Mouse (Mus musculus): Measurements from ENCODE around the gene Zbtb11.
A peak's percentile ranks its signal among the peaks of the same experiment; 100 is the strongest.
"Not testable (repeated sequence)": the region's sequence is repeated elsewhere in the genome, so short reads cannot be mapped to it uniquely, and the experiment has no call there.

The Zbtb11 gene

GRCm38 (mm10) chr16:55971735-55972615 lies 1.7 kb upstream of the Zbtb11 start:
- DNase-seq, result no peak

GRCm38 (mm10) chr16:55972626-55973201 lies 969 bp upstream of the Zbtb11 start:
- no peak for DNase-seq

DNA sequence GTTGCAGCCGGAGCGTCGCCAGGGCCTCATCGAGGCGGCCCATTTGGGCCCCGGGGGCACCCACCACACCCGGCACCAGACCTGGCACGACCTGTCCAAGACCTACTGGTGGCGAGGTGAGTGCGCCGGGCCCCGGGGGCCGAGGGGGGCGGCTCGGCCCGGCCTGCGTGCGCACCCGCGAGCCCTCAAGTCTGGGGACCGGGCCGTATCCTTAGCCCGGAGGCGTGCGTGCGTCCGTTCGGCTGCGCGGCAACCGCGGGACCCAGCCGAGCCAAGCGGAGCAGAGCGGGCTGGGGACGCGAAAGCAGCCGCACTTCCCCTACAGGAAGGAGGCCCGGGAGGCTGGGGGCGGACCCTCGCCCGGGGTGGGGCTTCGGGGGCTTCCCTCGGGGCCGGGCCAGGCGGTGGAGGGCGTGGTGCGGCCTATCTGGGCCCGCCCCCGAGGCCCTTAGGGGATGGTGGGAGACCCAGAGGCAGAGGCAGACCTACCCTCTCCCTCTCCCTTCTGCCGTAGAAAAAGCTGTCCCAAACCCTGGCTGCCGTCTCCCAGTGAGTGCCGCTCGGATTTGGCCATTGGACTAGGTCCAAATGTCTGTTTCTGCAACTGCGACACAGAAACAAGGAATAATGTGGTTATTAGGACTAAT lies 696 bp downstream of the Zbtb11 start:
- peak; percentile 88 to 89 for DNase-seq

GRCm38 (mm10) chr16:55974903-55975285 lies 1.2 kb downstream of the Zbtb11 start:
- no peak for DNase-seq

GRCm38 (mm10) chr16:55986001-55986400 lies 12.3 kb downstream of the Zbtb11 start:
- no peak for DNase-seq

- DNase-seq, result no peak
These were observed 16.6 kb downstream of the Zbtb11 start for GRCm38 (mm10) chr16:55990311-55990710.

DNA sequence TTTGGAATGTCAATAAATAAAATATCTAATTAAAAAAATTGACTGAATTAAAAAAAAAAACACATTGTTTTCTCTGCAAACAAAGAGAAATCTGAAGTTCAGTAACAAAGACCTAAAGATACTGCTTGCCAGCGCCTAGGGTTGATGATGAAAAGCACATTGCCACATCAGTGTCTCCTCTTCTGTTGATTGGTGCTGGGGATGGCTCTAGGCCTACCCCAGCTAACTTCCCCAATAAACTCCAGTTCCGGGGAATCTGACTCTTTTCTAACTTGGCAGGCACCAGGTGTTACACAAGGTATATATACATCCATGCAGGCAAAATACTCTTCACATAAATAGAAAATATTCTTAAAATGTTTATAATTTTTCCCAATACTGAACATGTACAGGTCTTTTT lies 20.6 kb downstream of the Zbtb11 start:
- DNase-seq, result no peak

GRCm38 (mm10) chr16:56006798-56007197 lies 33.1 kb downstream of the Zbtb11 start:
- no peak for DNase-seq

GRCm38 (mm10) chr16:56008862-56009261 lies 35.2 kb downstream of the Zbtb11 start:
- no peak for DNase-seq

DNA sequence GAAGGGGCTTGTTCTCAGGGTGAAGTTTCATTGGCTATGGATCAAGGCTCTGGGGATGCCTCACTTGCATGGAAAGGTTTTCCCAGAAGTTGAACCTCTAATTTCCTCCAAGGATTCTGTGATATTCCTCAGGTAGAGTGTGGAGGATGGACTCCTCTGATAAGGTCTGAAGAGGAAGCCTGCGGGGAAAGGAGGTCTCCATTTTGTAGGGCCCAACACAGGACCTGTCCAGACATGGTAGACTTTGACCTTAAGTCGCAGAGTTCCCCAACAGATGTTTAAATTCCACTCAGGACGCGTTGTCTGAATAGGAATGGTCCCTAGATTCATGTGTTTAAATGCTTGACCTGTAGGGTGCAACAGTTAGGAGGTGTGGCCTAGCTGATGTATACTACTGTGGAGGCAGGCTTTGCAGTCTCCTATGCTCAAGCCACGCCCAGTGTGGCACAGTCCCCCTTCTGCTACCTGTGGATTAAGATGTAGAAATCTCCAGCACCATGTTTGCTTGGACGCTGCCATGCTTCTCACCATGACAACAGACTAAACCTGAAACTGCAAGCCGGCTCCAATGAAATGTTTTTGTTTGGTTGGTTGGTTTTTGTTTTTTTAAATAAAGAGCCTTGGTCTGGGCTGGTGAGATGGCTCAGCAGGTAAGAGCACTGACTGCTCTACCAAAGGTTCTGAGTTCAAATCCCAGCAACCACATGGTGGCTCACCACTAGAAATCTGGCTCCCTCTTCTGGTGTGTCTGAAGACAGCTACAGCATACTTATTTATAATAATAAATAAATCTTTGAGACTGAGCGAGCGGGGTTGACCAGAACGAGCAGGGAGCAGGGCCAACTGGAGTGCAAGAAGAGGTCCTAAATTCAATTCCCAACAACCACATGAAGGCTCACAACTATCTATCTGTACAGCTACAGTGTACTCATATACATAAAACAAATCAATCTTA lies 39.4 kb downstream of the Zbtb11 start:
- no peak for DNase-seq

- no peak for DNase-seq
These were observed 40.4 kb downstream of the Zbtb11 start for GRCm38 (mm10) chr16:56014076-56014475.

- no peak for DNase-seq
These were observed 46.0 kb downstream of the Zbtb11 start for GRCm38 (mm10) chr16:56019660-56020059.

DNA sequence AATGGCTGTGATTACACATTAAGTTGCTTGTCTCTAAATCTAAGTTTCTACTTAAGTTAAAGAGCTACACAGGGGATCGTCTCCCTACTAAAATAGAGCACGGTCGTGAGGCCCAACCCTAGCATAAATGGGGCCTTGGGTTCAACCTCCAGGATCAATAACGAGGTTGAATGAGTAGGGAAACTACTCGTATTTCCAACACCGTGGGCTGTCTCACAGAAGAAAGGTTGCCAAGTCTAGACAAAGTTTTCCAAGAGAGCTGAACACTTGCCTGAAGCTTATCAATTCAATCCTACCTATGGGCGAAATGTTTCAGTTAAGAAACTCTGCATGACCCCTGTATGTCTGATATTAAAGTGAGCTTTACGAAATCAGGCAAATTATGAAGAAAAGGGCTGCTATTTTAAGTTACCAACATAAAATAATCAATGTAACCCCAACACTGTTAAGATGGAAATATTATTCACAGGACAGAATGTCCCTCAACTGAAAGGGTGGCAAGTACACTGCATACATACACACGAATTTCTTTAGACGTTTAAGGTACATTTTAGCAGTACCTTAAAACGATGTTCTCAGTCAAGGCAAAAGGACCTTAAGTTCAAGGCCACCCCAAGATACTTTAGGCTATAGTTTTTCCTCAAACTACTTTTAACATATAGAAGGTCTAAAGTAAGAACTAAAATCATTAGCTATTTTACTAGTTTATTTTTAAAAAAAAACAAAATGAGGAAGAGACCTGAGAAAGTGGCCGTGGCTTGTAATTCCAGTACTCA lies 54.4 kb downstream of the Zbtb11 start:
- DNase-seq, result no peak

DNA sequence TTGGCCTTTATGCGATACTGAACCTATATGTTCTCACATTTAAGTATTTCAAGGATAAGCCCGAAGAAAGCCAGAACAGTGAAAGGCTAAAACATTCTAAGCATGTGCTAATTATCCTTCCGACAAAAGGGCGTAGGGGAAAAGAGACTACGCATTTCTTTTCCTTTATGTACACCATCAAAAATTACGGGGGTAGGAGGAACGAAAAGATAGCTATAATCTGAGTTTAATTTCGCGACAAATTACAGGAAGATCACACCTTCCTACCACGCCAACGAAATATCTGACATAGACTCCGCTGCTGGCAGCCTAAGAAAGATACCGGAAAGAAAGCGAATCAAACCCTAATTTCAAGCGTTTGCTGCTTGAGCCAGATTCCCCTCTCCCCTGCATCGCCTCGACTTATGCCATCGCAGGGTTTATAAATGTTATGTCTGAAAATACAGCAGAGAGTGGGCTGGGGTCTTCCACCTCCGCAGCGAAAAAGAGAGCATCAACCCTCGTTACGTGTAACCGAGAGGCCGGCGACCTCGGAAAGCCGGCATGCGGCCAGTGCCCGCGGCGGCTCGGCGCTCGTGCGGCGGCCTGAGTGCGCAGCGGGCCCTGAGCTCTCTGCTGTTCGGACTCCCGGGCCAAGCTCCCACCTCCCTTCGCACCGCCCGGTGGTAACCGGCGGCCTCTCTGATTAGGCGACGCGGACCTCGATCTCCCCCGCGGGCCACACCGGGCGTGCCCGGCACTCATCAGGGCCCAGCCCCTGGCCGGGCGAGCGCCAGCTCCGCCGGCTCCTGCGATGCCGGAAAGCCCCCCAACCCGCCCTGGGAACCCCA lies 55.3 kb downstream of the Zbtb11 start:
- no peak for DNase-seq

DNA sequence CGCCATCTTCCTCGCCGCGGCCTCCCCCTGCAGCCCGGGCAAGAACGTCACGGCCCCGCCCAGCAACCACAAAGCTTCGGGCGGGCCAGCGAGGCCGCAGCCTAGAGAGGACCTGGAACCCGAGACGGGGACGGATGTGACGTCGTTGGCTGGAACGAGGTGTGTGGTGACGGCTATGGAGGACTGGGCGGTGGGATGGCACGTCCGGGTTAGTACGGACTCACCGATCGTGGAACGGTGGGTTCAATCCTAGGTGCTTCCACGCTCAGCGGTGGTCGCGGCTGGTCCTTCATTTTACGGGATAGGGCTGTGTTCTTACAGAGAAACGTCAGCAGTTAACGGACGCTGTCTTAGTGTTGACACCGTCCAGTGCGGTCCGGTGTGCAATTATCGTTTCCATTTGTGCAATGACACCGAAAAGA lies 56.0 kb downstream of the Zbtb11 start, which contains the start of gene Pcnp:
Gene Pcnp (minus strand): TSS at position 79 of the 422 bp plus-strand sequence.
- DNase-seq, result peak; percentile 93 to 94

- no peak for DNase-seq
These were observed 60.9 kb downstream of the Zbtb11 start for GRCm38 (mm10) chr16:56034566-56034965.

DNA sequence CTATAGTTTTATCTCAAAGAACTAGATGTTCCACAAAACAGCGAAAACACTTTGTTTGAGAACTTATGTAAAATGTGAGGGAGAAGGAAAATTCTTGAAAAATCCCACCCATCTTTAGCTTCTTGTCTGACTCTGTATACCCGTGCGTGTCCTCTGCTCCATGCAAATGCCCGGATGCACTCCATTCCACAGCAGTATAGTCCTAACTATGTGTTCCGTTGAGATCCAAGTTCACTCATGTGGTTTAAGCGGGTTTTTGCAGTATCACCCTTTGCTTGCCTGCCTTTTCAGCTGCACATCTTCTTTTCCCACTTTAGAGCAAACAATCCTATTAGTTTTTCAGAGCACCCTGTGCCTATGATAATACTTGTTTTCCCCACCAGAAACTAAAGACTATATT lies 62.8 kb downstream of the Zbtb11 start:
- DNase-seq, result no peak

DNA sequence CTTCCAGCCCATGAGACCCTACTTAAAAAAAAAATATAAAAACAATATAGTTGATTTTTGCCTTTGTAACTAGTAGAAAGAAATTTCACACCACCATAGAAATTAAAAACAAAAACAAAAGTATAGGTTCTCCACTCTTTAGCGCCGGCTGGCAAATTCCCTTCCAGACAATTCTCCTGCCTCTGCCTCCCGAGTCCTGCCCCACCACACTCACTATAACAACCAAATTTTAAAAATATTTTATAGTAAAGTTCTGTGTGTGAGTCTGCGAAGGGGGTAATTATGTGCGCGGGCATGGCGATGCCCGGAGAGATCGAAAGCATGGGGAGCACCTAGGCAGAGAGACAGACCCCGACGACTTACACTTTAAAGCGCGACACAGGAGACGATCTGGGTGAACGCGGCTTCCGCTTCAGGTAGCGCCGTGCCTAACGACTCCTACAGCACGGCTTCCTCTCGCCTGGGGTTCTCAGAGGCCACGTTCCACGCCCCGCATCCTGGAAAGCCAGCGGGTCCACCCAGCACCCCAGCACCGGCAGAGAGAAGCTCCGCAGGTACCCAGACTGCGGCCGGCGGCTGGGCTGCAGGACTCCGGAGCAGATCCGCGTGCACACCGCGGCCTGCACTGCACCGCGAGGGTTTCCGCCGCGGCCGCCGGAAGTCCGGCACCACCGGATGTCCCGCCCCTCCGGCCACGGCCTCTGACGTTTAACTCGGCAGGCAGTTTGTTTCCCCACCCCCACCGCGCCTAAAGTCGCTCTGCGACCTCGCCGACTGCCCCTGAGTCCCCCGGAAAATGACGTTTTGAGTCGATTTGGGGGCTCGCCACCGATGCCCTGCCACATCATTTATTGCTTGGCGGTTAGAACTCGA lies 63.7 kb downstream of the Zbtb11 start, which contains the start of gene Trmt10c:
Gene Trmt10c (minus strand): TSS at position 682 of the 873 bp plus-strand sequence.
- DNase-seq, result peak; percentile 82 to 86

DNA sequence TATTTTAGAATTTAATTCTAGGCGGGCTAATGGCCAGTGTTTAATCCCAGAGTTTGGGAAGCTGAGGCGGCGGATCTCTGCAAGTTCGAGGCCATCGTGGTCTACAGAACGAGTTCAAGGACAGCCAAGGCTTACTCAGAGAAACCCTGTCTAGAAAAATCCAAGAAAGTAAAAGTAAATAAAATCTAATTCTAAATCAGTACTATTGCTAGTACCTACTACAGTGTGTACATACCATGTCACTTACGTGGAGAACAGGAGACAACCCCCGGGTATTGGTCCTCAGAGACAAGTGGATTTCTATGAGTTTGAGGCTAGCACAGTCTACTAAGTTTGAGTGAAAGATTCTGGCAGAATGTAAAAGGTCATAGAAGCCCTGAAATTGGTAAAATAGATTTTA lies 64.4 kb downstream of the Zbtb11 start:
- DNase-seq, result no peak

- DNase-seq, result not testable (repeated sequence)
These were observed 74.4 kb downstream of the Zbtb11 start, which contains the start of gene Senp7 for GRCm38 (mm10) chr16:56048038-56048437. TSS of gene Senp7 (plus strand) at chr16:56048338.

Measured in thymus, adult 18-20 months (tissue).